Comparison of ENCODE assay signal across 8 mouse cellular contexts in genomic region chr1:172312768-172313561, GRCm38 (mm10). TPM values are rescaled to one million over a fixed set of nuclear protein-coding genes. Genes with fewer than 3 reads are reported as not detected.
DNase-seq lines count a peak whose midpoint lies in the region; ATAC-seq and TF ChIP-seq lines count a peak whose summit lies in the region.

No protein-coding gene starts in this region.

- H3K9ac ChIP-seq in heart, postnatal 0 days (replicated peaks; ENCODE audit: low read depth, low read length): peak overlapping the region; percentile 68
- H3K9ac ChIP-seq in liver, embryonic 12.5 days: peak overlapping the region; percentile 85

- DNase-seq in cerebellum, adult 11 months: peak; percentile 61
- no peak for DNase-seq in cerebellum, adult 11-12 months
- DNase-seq in spleen, postnatal 36 days (ENCODE audit: low spot score in 2 of 2): peak; percentile 53 to 60
- no peak for DNase-seq in spleen, postnatal 4 days (ENCODE audit: low spot score in 2 of 2)
- DNase-seq in heart, postnatal 0 days (ENCODE audit: low spot score): no peak
- DNase-seq in right cerebral cortex, postnatal 25 days: peak; percentile 73
- no peak for DNase-seq in thymus, postnatal 10 days (ENCODE audit: low spot score in 2 of 2)

- H3K4me3 ChIP-seq in heart, postnatal 0 days (ENCODE audit: low read depth, low read length): peak overlapping the region; percentile 66
- peak overlapping the region; percentile 83 for H3K4me3 ChIP-seq in liver, embryonic 12.5 days

- no peaks in the 10 kb centered on the region for H3K27me3 ChIP-seq in heart, postnatal 0 days (ENCODE audit: control insufficient read depth, insufficient read depth, low read length)
- 0 out of 2 replicates have a peak, but pooled peaks cover 4% of the 10 kb centered on the region for H3K27me3 ChIP-seq in liver, embryonic 12.5 days (replicated peaks)

- H3K4me2 ChIP-seq in heart, postnatal 0 days (ENCODE audit: low read depth, low read length): peak overlapping the region; percentile 91
- H3K4me2 ChIP-seq in liver, embryonic 12.5 days: peak overlapping the region; percentile 99

- H3K9me3 ChIP-seq in heart, postnatal 0 days (replicated peaks; ENCODE audit: control insufficient read depth, low read length): no peaks in the 10 kb centered on the region
- H3K9me3 ChIP-seq in liver, embryonic 12.5 days (replicated peaks): no peaks in the 10 kb centered on the region

- no peak overlapping the region for H3K27ac ChIP-seq in heart, postnatal 0 days (ENCODE audit: low read depth)
- H3K27ac ChIP-seq in liver, embryonic 12.5 days: no peak overlapping the region; the same call in 1 of the 2 replicates

- H3K36me3 ChIP-seq in heart, postnatal 0 days (replicated peaks; ENCODE audit: control insufficient read depth, insufficient read depth, low read length): no peaks in the 10 kb centered on the region
- peaks cover 16% of the 10 kb centered on the region for H3K36me3 ChIP-seq in liver, embryonic 12.5 days

- no peak for TF ChIP-seq EP300 in heart, postnatal 0 days (IDR thresholded peaks at IDR 0.05; ENCODE audit: low read depth)

- WGBS in heart, postnatal 0 days: 18% methylated on average over 16 of the region's 16 CpGs
- 15% methylated on average over 16 of the region's 16 CpGs for WGBS in liver, embryonic 12.5 days (ENCODE audit: insufficient replicate concordance)

- no peak for TF ChIP-seq CTCF in heart, postnatal 0 days (IDR thresholded peaks at IDR 0.05; ENCODE audit: low read depth)

- 0 out of 2 replicates have a peak, but pooled peaks have one; percentile 0 for ATAC-seq in heart, postnatal 0 days (ENCODE audit: insufficient read depth, low read depth)
- no peak; the same call in 1 of the 2 replicates for ATAC-seq in liver, embryonic 12.5 days

- H3K4me1 ChIP-seq in heart, postnatal 0 days (ENCODE audit: control insufficient read depth, insufficient read depth): peaks cover 4% of the 10 kb centered on the region; the same call in 1 of the 2 replicates
- peaks cover 46% of the 10 kb centered on the region for H3K4me1 ChIP-seq in liver, embryonic 12.5 days

RNA-seq across cellular contexts. Expression of gene Atp1a2, which starts 15.1 kb away (rescaled TPM):
- 130 and 131 TPM in 2 replicates for total RNA-seq in heart, postnatal 0 days (2014; rRNA removed; ENCODE audit: low replicate concordance)
- 27.1 and 29.0 TPM in 2 replicates for polyA plus RNA-seq in heart, postnatal 0 days (2015; fragmentation: Nextera tagmentation; extraction: Ambion mirVana)
- 0.24 and 0.36 TPM in 2 replicates for polyA plus RNA-seq in liver, embryonic 12.5 days (2016; fragmentation: Nextera tagmentation; extraction: Ambion mirVana)

RNA-seq across cellular contexts. Expression of gene Kcnj9, which starts 16.2 kb away (rescaled TPM):
- not detected in 2 replicates for total RNA-seq in heart, postnatal 0 days (2014; rRNA removed; ENCODE audit: low replicate concordance)
- polyA plus RNA-seq in heart, postnatal 0 days (2015; fragmentation: Nextera tagmentation; extraction: Ambion mirVana): not detected in 2 replicates
- not detected in 2 replicates for polyA plus RNA-seq in liver, embryonic 12.5 days (2016; fragmentation: Nextera tagmentation; extraction: Ambion mirVana)

RNA-seq across cellular contexts. Expression of gene Kcnj10, which starts 28.0 kb away (rescaled TPM):
- not detected in 2 replicates for total RNA-seq in heart, postnatal 0 days (2014; rRNA removed; ENCODE audit: low replicate concordance)
- polyA plus RNA-seq in heart, postnatal 0 days (2015; fragmentation: Nextera tagmentation; extraction: Ambion mirVana): 0.03 TPM in 1 of 2 replicates, not detected in the other
- 0.02 and 0.07 TPM in 2 replicates for polyA plus RNA-seq in liver, embryonic 12.5 days (2016; fragmentation: Nextera tagmentation; extraction: Ambion mirVana)

RNA-seq across cellular contexts. Expression of gene Igsf8, which starts 51.5 kb away (rescaled TPM):
- total RNA-seq in heart, postnatal 0 days (2014; rRNA removed; ENCODE audit: low replicate concordance): 22.1 and 30.8 TPM in 2 replicates
- polyA plus RNA-seq in heart, postnatal 0 days (2015; fragmentation: Nextera tagmentation; extraction: Ambion mirVana): 11.4 and 12.6 TPM in 2 replicates
- 19.0 and 20.5 TPM in 2 replicates for polyA plus RNA-seq in liver, embryonic 12.5 days (2016; fragmentation: Nextera tagmentation; extraction: Ambion mirVana)

RNA-seq across cellular contexts. Expression of gene Atp1a4, which starts 54.8 kb away (rescaled TPM):
- total RNA-seq in heart, postnatal 0 days (2014; rRNA removed; ENCODE audit: low replicate concordance): not detected in 2 replicates
- polyA plus RNA-seq in heart, postnatal 0 days (2015; fragmentation: Nextera tagmentation; extraction: Ambion mirVana): 0.07 TPM in 2 replicates
- polyA plus RNA-seq in liver, embryonic 12.5 days (2016; fragmentation: Nextera tagmentation; extraction: Ambion mirVana): not detected in 2 replicates

Comparison
In these comparisons a context has a peak if more than half of its experiments do, and no peak if none do; other contexts are left out.
1. DNase-seq: peak in cerebellum, adult 11 months (single experiment), spleen, postnatal 36 days (2 of 2) and right cerebral cortex, postnatal 25 days (single experiment); none in cerebellum, adult 11-12 months (single experiment), spleen, postnatal 4 days (0 of 2), heart, postnatal 0 days (single experiment) and thymus, postnatal 10 days (0 of 2).
2. RNA of gene Atp1a2, which starts 15.1 kb away (polyA plus RNA-seq): 27.1 to 29.0 TPM in heart, postnatal 0 days; 0.24 to 0.36 TPM in liver, embryonic 12.5 days; every median in the first group is over 10 times any median in the second.